Mouse (Mus musculus) CH12.LX (cell line): ENCODE results near the gene 4930524B15Rik.

Source experiments
- CHD1 ChIP-seq: IDR thresholded peaks from 2 replicates; pipeline ENCODE4 v1.6.1; 2012; ENCODE audit warnings: low read depth, low read length, improper control_type of control experiment, inconsistent platforms
- CTCF ChIP-seq, 2 experiments: IDR thresholded peaks in 1 of 2; conservative IDR thresholded peaks in 1 of 2; 2 replicates each; pipeline ENCODE4 v1.5.1; 2011 to 2012; ENCODE audit warnings: low read depth in 2 of 2, low read length in 2 of 2, improper control_type of control experiment in 1 of 2, inconsistent platforms in 1 of 2, mild to moderate bottlenecking in 1 of 2, moderate library complexity in 1 of 2
- EP300 ChIP-seq: IDR thresholded peaks from 2 replicates; pipeline ENCODE4 v1.6.1; 2011; ENCODE audit warnings: low read length, improper control_type of control experiment
- GABPA ChIP-seq: IDR thresholded peaks from 2 replicates; pipeline ENCODE4 v1.6.1; 2012; ENCODE audit warnings: low read depth, low read length, improper control_type of control experiment, inconsistent platforms; ENCODE audit not compliant: insufficient replicate concordance
- JUN ChIP-seq: IDR thresholded peaks from 2 replicates; pipeline ENCODE4 v1.6.1; 2011; ENCODE audit warnings: low read depth, mild to moderate bottlenecking, low read length, improper control_type of control experiment, moderate library complexity; ENCODE audit not compliant: insufficient read depth
- MAX ChIP-seq: IDR thresholded peaks from 2 replicates; pipeline ENCODE4 v1.6.1; 2011; ENCODE audit warnings: low read length, improper control_type of control experiment
- MEF2A ChIP-seq: IDR thresholded peaks from 2 replicates; pipeline ENCODE4 v1.6.1; 2014; ENCODE audit warnings: low read depth, mild to moderate bottlenecking, inconsistent platforms, low read length, improper control_type of control experiment, borderline replicate concordance
- MYC ChIP-seq: IDR thresholded peaks from 2 replicates; pipeline ENCODE4 v1.6.1; 2011; ENCODE audit warnings: low read depth, mild to moderate bottlenecking, improper control_type of control experiment, low read length
- NRF1 ChIP-seq: IDR thresholded peaks from 2 replicates; pipeline ENCODE4 v1.6.1; 2014; ENCODE audit warnings: low read depth, mild to moderate bottlenecking, inconsistent platforms, low read length, improper control_type of control experiment, moderate library complexity
- USF1 ChIP-seq: IDR thresholded peaks from 2 replicates; pipeline ENCODE4 v1.6.1; 2014; ENCODE audit warnings: low read depth, mild to moderate bottlenecking, inconsistent platforms, low read length, improper control_type of control experiment
- ZC3H11A ChIP-seq: IDR thresholded peaks from 2 replicates; pipeline ENCODE4 v1.6.1; 2012; ENCODE audit warnings: low read depth, mild to moderate bottlenecking, inconsistent platforms, low read length, improper control_type of control experiment
- ZMIZ1 ChIP-seq: IDR thresholded peaks from 2 replicates; pipeline ENCODE4 v1.6.1; 2012; ENCODE audit warnings: low read depth, mild to moderate bottlenecking, inconsistent platforms, low read length, improper control_type of control experiment

DNA sequence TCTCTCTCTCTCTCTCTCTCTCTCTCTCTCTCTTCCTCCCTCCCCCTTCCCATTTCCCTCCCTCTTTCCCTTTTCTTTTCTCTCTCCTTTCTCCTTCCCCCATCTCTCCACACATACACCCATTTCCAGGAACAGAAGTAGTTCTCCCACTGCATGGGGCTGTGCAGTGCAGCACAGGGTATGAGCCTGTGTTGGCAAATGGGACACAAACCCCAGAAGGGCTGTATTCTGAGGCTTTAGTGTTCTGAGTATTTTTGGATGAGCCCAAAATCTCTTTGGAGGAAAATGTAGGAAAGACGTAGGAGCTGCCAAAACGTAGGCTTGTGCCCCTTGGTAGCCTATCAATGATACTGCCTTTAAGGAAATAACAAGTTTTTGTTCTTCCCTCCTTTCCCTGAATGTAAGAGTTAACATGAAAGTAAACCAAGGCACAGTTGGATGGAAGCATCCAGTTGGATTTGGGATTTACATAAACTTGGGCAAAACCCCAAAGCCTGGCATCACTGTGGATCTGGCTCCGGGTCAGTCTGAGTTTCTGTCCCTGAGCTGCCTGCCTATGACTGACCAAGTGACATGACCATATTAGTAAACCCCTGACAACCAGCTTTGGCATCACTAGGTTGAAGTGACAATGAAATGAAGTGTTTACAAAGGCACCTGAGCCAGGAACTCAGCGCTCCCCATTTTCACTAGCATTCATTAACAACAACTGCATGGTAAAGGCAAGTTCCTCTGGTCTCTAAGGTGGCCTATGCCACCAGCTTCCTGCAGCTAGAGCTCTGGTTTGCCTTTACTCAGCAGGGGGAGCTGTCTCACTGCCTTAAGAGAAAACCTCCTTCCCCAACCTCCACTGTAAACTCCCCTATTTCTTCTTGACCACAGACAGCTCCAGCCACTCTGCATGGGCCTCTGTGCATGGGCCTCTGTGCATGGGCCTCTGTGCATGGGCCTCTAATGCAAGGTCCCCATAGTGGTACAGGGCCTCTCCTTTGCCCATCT lies 23.5 kb upstream of the 4930524B15Rik start:
- TF ChIP-seq CTCF (conservative IDR thresholded peaks at IDR 0.05 in 1 of 2, IDR thresholded peaks at IDR 0.05 in 1 of 2; ENCODE audit: low read depth in 2 of 2, low read length in 2 of 2) (peak in 1 of 2 experiments; percentile 79; a peak in 2 of 4 replicates), MYC (no peak), MAX (no peak), GABPA (no peak), USF1 (no peak), ZC3H11A (no peak), NRF1 (no peak), JUN (no peak), MEF2A (no peak), CHD1 (no peak), ZMIZ1 (no peak), EP300 (no peak)
